18 mouse cellular contexts compared by ENCODE assay signal in the genomic region with DNA sequence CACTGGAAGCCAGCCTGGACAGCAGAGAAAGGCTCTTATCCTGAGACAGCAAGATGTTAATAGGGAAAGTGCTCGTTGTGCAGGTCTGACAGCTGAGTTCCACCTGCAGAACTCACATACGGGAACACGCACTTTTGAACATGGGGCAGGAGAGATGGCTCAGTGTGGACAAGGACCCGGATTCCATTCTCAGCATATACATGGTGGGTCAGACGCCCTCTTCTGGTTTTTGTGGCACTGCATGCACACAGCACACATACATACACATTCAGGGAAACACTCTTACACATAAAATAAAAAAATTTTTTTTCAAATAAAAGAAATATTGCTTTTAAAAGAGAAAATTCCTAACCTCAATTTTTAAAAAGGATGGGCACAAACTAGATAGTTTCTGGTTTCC. TPM values are rescaled to one million over a fixed set of nuclear protein-coding genes. Genes with fewer than 3 reads are reported as not detected.
DNase-seq lines count a peak whose midpoint lies in the region; ATAC-seq and TF ChIP-seq lines count a peak whose summit lies in the region.
"Had no signal": no experiment of that assay in that cellular context is flagged by ENCODE, and none has a peak within 500 bp of the region (broad histone marks: within the 10 kb centered on the region; RNA-seq: fewer than 3 reads in every experiment).

No protein-coding gene starts in this region.

- ATAC-seq in heart, embryonic 14.5 days (ENCODE audit: insufficient number of reproducible peaks, insufficient read depth, low FRiP score, low read depth): no peak
- ATAC-seq: inflammation-experienced regulatory T-cells, adult 6 months had no signal

- H3K27me3 ChIP-seq in heart, embryonic 14.5 days (ENCODE audit: control insufficient read depth, insufficient read depth, low read length): no peaks in the 10 kb centered on the region
- H3K27me3 ChIP-seq: CH12.LX; embryonic facial prominence, embryonic 15.5 days had no signal

- H3K4me1 ChIP-seq in heart, embryonic 14.5 days (ENCODE audit: control insufficient read depth in 2 of 2, insufficient read depth in 2 of 2, low read length in 2 of 2): peaks cover 11 to 25% of the 10 kb centered on the region in 2 experiments

- peak overlapping the region; percentile 95 to 97 for H3K27ac ChIP-seq in heart, embryonic 14.5 days (replicated peaks in 1 of 2; ENCODE audit: control insufficient read depth in 1 of 2, insufficient read depth in 1 of 2, low read depth in 2 of 2, low read length in 2 of 2)
- peak overlapping the region; percentile 91 for H3K27ac ChIP-seq in layer of hippocampus, adult 2 months
- H3K27ac ChIP-seq: embryonic facial prominence, embryonic 15.5 days; forebrain, embryonic 12.5 days; liver, embryonic 13.5 days had no signal

- H3K4me3 ChIP-seq in heart, embryonic 14.5 days (ENCODE audit: control insufficient read depth in 1 of 2, insufficient read depth in 1 of 2, low read depth in 1 of 2, low read length in 2 of 2): no peak overlapping the region
- H3K4me3 ChIP-seq in layer of hippocampus, adult 2 months: peak overlapping the region; percentile 51; the same call in 1 of the 2 replicates
- H3K4me3 ChIP-seq: embryonic facial prominence, embryonic 15.5 days; forebrain, embryonic 12.5 days; liver, embryonic 13.5 days had no signal

- H3K4me2 ChIP-seq in heart, embryonic 14.5 days (ENCODE audit: low read length): peak overlapping the region; percentile 76
- H3K4me2 ChIP-seq: liver, embryonic 13.5 days had no signal

- H3K9me3 ChIP-seq in heart, embryonic 14.5 days (ENCODE audit: control insufficient read depth, low read length): 0 out of 2 replicates have a peak, but pooled peaks cover 11% of the 10 kb centered on the region
- H3K9me3 ChIP-seq: embryonic facial prominence, embryonic 15.5 days; forebrain, embryonic 12.5 days; limb, embryonic 10.5 days; liver, embryonic 13.5 days had no signal

- 72% methylated on average over 5 of the region's 5 CpGs for WGBS in heart, embryonic 14.5 days

- peak overlapping the region; percentile 72 for H3K9ac ChIP-seq in heart, embryonic 14.5 days (ENCODE audit: low read length)
- H3K9ac ChIP-seq: embryonic facial prominence, embryonic 15.5 days; liver, embryonic 13.5 days had no signal

- peak; percentile 54 for TF ChIP-seq CTCF in layer of hippocampus, adult 2 months (conservative IDR thresholded peaks at IDR 0.05)

- H3K36me3 ChIP-seq in heart, embryonic 14.5 days (ENCODE audit: control insufficient read depth, insufficient read depth, low read length): no peaks in the 10 kb centered on the region
- H3K36me3 ChIP-seq: embryonic facial prominence, embryonic 15.5 days; limb, embryonic 10.5 days; liver, embryonic 13.5 days had no signal

- DNase-seq in cerebellum, postnatal 14 days: peak; percentile 32 to 45
- no peak for DNase-seq in cerebellum, adult 9-10 months
- DNase-seq in heart, adult 9 months (ENCODE audit: low spot score in 2 of 2): no peak
- DNase-seq in layer of hippocampus, adult 2 months (ENCODE audit: low spot score in 2 of 2): no peak
- DNase-seq in layer of hippocampus, adult 8-10 months (ENCODE audit: low spot score in 2 of 2): no peak
- DNase-seq in ZHBTc4 (ENCODE audit: low read depth, low spot score): peak; percentile 30
- no peak for DNase-seq in urinary bladder, postnatal 36 days (ENCODE audit: low spot score in 2 of 2)
- DNase-seq: cerebellum, adult 11-12 months; kidney, postnatal 36 days; layer of hippocampus, postnatal 36 days; liver, embryonic 13.5 days; thymus, postnatal 25 days had no signal

RNA-seq across cellular contexts. Expression of a gene that starts 11.7 kb away (rescaled TPM):
- 7.6 and 8.1 TPM in 2 replicates for polyA plus RNA-seq in heart, embryonic 14.5 days (2014; fragmentation: Nextera tagmentation; extraction: Ambion mirVana)
- total RNA-seq in layer of hippocampus, adult 2 months (2021): 10 to 100 TPM; 14.0 to 15.2 TPM
- total RNA-seq in layer of hippocampus, adult 8-10 months (2022): 10 to 100 TPM; 14.0 to 16.5 (median 15.7) TPM

RNA-seq across cellular contexts. Expression of a gene that starts 26.5 kb away (rescaled TPM):
- 5.1 and 5.5 TPM in 2 replicates for polyA plus RNA-seq in heart, embryonic 14.5 days (2014; fragmentation: Nextera tagmentation; extraction: Ambion mirVana)
- total RNA-seq in layer of hippocampus, adult 2 months (2021): under 1 TPM in 1 of 2 experiments, not detected in 1; 0.29 TPM
- total RNA-seq in layer of hippocampus, adult 8-10 months (2022): under 1 TPM in 3 of 4 experiments, not detected in 1; 0.21 to 0.71 (median 0.57) TPM
- total RNA-seq: layer of hippocampus, postnatal 36 days had no signal

Comparison
In these comparisons a context has a peak if more than half of its experiments do, and no peak if none do; other contexts are left out.
1. DNase-seq: peak in cerebellum, postnatal 14 days (2 of 2) and ZHBTc4 (single experiment); none in cerebellum, adult 9-10 months (single experiment), heart, adult 9 months (0 of 2), layer of hippocampus, adult 2 months (0 of 2), layer of hippocampus, adult 8-10 months (0 of 2) and urinary bladder, postnatal 36 days (0 of 2).